Mouse (Mus musculus) left cerebral cortex, postnatal 4 days (tissue): ENCODE results near the gene Trim30c. TPM values are rescaled to one million over a fixed set of nuclear protein-coding genes. Genes with fewer than 3 reads are reported as not detected.
"Not testable (repeated sequence)": the region's sequence is repeated elsewhere in the genome, so short reads cannot be mapped to it uniquely, and the experiment has no call there.

Experiments used
- DNase-seq: peaks from one replicate; pipeline ENCODE4 v3.0.0-alpha.2; 2022
- intact Hi-C: fragments of 180-260 bp; cut with DNase I; formaldehyde crosslinking; loops from one replicate; pipeline ENCODE4 v1.15.1; 2025
- total RNA-seq, 2 experiments: library from RNA; stranded (reverse); gene quantifications; 2 replicates each; pipeline ENCODE4 v1.2.3; 2021

Gene Trim30c
- not detected for total RNA-seq

DNA sequence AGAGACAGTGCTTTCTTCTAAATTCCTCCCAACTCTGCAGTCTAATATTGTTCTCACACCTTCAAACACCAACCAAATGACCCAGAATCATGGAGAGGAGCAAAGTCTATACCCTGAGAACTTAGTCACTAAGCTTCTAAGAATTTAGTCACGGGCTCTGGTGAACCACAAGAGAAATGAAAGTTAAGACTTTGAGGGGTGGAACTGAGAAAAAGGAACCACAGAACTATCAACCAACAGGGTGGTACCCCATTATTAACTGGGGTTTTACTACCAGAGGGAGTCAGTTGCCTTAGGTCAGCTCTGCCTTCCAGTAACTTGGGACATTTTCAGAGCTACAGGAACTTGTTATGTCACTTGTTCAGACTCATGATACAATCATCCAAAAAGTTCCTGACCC, at the start of gene Trim30c:
Trim30c (minus strand) TSS at position 140 of the 400 bp plus-strand sequence.
- no peak for DNase-seq
- intact Hi-C loops = no loop called here

GRCm38 (mm10) chr7:104445961-104446645, 45.5 kb upstream of the Trim30c start:
- DNase-seq = no peak
- intact Hi-C loops = no loop called here

DNA sequence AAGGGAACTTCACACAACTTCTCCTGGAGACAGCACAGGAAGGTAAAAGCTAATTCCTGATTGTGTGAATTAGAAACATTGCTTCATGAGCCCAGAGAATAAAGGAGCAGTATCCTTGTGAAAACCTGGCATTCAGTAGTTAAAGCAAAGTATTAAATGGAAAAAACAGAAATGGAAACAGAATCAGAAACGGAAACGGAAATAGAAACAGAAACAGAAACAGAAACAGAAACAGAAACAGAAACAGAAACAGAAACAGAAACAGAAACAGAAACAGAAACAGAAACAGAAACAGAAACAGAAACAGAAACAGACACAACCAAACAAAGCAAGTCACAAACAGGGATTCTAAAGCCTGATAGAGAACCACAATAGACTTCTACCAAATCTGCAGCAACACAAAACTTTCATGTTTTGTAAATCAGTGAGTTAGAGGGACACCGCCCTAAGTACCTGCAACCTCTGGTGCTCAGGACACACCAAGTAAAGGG, 3.9 kb upstream of the Trim30c start:
- intact Hi-C loops = no loop called here
- DNase-seq = no peak

- intact Hi-C loops = no loop called here
- DNase-seq = no peak
These were observed 503 bp upstream of the Trim30c start for GRCm38 (mm10) chr7:104401140-104401539.

DNA sequence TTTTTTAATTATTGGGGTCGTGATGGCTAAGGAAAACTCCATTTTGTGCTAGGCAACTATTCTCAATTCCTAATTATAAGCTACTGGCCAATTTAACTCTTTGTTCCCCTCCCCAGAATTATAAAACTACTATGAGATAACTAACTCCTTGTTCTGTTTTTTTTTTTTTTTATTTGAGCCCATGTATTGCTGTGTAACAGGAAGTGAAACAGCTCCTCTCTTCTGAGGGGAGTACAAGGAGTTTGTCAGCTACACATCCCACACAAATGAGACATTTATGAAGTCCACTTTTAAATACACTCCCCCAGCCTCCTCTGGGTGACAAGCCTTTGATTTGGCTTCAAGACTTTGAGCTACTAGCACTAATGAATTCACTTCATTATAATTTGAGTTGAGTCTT, 2.1 kb downstream of the Trim30c start:
- intact Hi-C loops = no loop called here
- DNase-seq = no peak

DNA sequence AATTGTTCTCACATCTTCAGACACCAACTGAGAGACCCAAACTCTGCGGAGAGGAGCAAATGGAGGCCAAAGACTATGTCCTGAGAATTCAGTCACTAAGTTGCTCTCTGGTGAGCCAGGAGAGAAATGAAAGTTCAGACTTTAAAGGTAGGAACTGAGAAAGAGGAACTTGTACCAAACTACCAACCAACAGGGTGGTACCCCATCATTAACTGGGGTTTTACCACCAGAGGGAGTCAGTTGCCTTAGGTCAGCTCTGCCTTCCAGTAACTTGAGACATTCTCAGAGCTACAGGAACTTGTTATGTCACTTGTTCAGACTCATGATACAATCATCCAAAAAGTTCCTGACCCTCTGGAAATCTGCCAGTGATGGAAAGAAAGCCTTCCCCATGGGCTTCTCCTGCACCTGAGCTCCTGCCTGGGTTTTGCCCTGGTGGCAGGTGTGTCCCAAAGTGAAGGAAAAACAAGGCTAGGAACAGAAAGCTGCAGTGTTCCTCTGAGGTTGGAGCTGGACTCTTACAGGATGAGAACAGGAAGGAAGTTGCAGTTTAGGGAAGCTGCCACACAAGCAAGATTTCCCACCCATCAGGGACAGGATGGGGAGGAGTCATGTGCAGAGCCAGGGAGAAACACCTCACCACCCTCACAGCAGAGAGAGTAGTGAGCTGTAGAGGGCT, 30.8 kb downstream of the Trim30c start, which contains the start of gene Trim30b:
Trim30b (minus strand) TSS at position 149 of the 679 bp plus-strand sequence.
- DNase-seq = no peak

GRCm38 (mm10) chr7:104366339-104366738, 34.3 kb downstream of the Trim30c start:
- intact Hi-C loops = no loop called here
- DNase-seq = no peak

More for the DNA sequence above, 30.8 kb downstream of the Trim30c start, which contains the start of gene Trim30b:
- intact Hi-C loops = no loop called here

DNA sequence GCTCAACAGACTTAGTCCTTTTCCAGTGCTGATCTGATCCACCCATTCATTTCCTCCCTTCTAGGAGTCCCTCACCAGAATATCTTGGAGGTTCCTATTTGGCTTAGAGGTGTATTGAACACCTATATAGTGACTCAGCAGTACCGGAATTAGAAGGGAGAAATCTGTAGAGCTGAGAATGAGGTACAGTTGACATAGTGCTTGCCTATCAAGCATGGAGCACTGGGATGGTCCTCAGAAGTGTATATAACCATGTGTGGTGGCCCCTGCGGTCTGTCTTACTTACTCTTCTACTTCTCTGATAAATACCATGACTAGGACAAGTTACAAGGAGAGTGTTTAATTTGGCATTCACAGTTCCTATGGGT, 47.1 kb downstream of the Trim30c start:
- intact Hi-C loops = no loop called here

DNA sequence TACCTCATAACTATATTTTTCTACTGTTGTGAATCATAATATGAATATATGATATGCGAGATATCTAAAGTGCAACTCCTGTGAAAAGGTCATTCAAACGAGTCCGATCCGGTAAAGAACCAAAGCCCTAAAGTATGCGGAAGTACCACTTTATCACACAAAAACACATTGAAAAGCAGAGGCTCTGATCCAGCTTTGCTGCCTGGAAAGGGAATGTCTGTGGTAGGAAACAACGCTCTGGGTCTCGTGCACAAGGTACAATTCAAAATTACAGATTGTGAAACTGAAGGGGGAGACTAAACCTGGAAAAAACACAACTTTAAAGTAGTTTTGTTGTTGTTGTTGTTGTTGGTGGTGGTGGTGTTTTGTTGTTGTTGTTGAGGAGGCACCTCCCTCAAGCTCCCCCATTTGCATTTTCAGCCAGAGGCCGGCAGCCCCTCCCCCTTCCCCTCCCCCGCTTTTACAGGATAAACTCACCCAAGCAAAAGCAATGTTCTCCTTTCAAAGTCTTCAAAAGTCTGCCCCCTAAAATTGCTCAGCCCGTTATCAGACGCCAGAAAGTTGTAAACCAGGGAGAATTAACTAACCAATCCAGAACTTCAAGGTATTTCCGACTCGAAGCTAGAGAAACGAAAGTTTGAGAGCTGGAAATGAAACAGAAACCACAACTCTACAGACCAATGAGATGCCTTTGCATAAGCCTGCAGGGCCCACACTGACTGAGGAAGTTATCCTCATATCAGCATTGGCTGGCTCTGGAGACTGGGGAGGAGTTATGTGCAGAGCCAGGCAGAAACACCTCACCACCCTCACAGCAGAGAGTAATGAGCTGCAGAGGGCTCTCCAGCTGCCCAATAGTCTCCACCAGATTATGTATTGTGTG, 47.7 kb downstream of the Trim30c start, which contains the start of gene Trim12c:
Trim12c (minus strand) TSS at position 646 of the 883 bp plus-strand sequence.
- intact Hi-C loops = no loop called here
- DNase-seq = peak; percentile 9

More for the DNA sequence above, 47.1 kb downstream of the Trim30c start:
- no peak for DNase-seq

- intact Hi-C loops, DNase-seq: not testable (repeated sequence)
These were observed 52.6 kb downstream of the Trim30c start for GRCm38 (mm10) chr7:104348043-104348442.

DNA sequence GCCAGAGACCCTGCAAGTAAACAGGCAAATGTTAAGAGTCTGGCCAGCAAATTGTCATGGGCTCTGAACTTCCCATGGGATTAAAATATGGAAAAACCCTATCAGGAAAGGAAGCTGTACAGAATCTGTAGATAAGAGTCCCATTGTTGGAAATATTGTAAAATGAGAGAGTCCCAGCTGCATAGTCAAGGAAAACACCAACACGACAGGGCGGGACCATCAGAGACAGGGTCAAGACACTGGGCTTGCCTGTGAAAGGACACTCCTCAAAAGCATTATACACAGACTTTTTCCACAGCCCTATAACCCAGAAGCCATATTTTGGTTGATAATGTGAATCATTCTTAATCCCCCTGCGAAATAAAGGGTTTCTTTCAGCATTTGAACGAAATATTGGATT, 59.9 kb downstream of the Trim30c start:
- intact Hi-C loops, DNase-seq: not testable (repeated sequence)

DNA sequence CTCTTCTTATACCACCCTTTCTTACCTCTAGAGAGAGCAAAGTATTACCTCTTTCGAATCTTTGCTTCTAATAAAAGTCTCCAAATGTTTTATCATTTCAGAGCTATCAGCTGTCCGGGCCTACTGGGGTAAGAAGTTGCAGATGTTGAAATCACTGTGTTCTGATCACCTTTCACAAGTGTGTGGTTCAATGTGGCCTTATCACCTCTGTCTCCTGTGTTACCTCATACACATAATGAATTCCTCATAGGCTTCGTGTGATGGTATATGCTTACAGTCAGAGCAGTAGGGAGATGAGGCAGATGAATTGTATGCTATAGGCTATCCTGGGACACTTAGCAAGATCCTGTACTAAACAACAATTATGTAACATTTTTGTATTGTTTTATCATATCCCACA, 65.1 kb downstream of the Trim30c start:
- DNase-seq, intact Hi-C loops: not testable (repeated sequence)

Other genes starting within 250 kb of the Trim30c start
- gene Olfm5, start 236.0 kb downstream of the Trim30c start, total RNA-seq = not detected
- under 1 TPM; 0.38 to 0.46 TPM for gene Olfr648, start 217.4 kb downstream of the Trim30c start, total RNA-seq
- gene Olfr649, start 204.9 kb downstream of the Trim30c start, total RNA-seq = not detected
- gene Trim6, start 182.0 kb downstream of the Trim30c start, total RNA-seq = under 1 TPM; 0.24 to 0.28 TPM
- gene Trim34a, start 156.4 kb downstream of the Trim30c start, total RNA-seq = 1 to 10 TPM in 1 of 2 experiments, under 1 TPM in 1; 0.78 to 1.0 TPM
- gene Trim5, start 112.7 kb downstream of the Trim30c start, total RNA-seq = under 1 TPM; 0.20 to 0.46 TPM
- gene Trim12a, start 85.4 kb downstream of the Trim30c start, total RNA-seq = 1 to 10 TPM; 1.4 to 2.3 TPM
- not detected for gene Trim34b, start 71.4 kb downstream of the Trim30c start, total RNA-seq
- 1 to 10 TPM; 1.6 to 2.0 TPM for gene Trim12c, start 47.5 kb downstream of the Trim30c start, total RNA-seq
- not detected for gene Trim30b, start 31.0 kb downstream of the Trim30c start, total RNA-seq
- gene Trim30a, start 64.4 kb upstream of the Trim30c start, total RNA-seq = under 1 TPM; 0.52 to 0.56 TPM
- gene Trim30d, start 107.0 kb upstream of the Trim30c start, total RNA-seq = under 1 TPM in 1 of 2 experiments, not detected in 1; 0.30 TPM
- not detected for gene Olfr651, start 149.3 kb upstream of the Trim30c start, total RNA-seq
- gene Olfr652, start 160.1 kb upstream of the Trim30c start, total RNA-seq = not detected
- gene Olfr653, start 176.5 kb upstream of the Trim30c start, total RNA-seq = not detected
- gene Olfr654, start 186.2 kb upstream of the Trim30c start, total RNA-seq = not detected
- not detected for gene Olfr655, start 200.9 kb upstream of the Trim30c start, total RNA-seq
- under 1 TPM in 1 of 2 experiments, not detected in 1; 0.08 TPM for gene Olfr656, start 213.1 kb upstream of the Trim30c start, total RNA-seq
- gene Olfr657, start 224.0 kb upstream of the Trim30c start, total RNA-seq = not detected
- not detected for gene Olfr658, start 246.5 kb upstream of the Trim30c start, total RNA-seq